Mouse (Mus musculus): ENCODE results near the gene Zfp93.

Zfp93 gene

DNA sequence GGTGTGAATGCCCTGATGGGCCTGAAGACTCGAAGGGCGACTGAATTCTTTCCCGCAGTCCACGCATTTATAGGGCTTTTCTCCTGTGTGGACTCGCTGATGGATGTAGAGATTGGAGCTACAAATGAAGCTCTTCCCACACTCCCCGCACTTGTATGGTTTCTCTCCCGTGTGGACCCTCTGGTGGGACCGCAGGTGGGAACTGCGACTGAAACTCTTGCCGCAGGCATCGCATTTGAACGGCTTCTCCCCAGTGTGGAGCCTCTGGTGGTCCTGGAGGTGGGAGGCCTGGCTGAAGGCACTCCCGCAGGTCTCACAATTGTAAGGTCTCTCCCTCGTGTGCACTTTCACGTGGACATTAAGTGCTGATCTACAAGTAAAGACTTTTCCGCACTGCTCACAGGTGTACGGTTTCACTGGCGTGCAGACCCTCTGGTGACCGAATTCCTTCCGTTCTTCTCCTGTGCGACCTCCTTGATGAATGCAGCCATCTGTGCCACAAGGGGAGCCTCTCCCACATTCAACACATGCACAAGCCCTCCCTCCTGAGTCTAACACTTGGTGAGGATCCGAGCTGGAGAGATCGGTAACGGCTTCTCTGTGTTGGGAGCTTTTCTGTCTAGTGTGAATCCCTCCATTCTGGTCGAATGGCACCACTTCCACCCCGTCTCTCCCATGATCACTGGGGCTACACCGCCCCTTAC lies 21.3 kb downstream of the Zfp93 start:
- DNase-seq: no peak

DNA sequence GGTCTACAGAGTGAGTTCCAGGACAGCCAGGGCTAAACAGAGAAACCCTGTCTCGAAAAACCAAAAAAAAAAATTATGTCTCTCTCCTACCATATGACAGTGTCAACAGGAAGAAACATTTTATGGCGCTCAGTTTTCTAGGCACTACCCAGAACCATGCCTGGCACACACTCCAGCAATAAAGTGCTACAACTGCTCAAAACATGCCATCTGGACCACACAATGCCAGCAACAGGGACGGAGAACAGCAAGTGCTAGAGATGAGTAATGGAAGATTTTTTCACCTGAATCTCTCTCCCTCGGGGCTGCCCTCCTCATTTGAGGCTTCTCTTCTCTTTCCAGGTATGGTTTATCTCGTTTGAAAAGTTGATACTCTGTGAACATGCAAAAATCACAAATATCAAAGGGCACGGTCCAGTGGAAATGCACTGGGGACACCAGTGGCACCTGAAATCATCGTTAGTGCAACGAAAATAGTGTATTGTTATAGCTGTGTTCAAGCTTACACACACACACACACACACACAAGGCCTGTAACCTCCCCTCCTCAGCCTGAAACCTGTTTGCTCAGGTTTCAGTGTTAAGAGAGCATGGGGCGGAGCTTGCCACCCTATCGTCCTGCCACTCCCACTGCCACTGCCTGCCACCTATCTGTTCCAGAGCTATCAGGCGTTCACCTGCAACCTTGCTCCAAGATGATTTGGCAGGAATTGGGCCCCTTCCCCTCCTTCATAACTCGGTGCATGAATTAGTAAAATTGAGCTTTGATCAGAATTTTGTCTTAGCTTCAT lies 23.0 kb downstream of the Zfp93 start:
- DNase-seq: no peak

DNA sequence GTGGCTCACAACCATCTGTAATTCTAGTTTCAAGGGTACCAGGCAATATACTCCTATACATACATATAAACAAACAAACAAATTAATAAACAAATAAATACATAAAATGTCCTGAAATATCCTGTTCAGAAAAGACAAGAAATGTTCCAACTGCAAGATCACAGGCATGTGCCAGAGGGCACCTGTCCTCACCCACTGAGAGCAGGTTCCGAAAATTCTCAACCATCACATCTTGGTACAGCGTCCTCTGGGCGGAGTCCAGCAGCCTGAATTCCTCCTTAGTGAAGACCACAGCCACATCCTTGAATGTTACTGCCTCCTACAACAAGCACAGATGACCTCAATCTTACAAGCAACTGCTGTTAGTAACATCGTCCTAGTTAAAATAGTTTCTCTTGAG lies 24.5 kb downstream of the Zfp93 start:
- no peak for DNase-seq

DNA sequence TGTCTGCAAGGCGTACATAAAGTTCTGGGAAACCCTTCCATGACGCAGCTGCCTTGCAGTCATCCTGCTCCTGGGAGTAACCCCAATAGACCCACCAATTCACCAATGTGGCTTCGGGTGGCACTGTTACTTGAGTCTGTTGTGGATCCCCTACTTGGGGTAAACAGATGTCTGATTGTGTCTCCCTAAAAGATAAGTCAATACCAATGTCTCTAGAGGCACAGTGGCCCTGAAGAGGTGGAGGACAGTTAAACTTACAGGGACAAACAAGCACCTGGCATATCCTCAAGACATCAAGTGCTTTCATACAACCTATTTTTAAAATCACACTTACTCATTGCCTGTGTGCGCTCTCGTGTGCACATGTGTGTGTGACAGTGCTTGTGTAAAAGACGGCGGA lies 25.2 kb downstream of the Zfp93 start:
- no peak for DNase-seq

DNA sequence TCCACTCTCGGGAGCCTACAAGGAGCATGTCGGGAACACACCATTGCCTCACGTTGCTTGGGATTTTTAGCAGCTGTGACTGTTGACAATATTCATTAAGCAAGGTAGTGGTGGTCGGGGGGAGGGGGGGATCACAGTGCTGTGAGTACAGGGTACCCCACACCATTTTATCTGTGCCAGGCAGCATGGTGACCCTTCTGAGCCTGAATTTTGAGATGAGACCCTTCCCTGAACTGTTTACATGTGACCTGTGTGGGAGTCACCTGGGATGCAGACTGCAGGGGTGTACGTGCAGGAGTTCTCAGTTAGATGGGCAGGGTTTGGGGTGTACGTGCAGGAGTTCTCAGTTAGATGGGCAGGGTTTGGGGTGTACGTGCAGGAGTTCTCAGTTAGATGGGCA lies 26.2 kb downstream of the Zfp93 start:
- DNase-seq: no peak

DNA sequence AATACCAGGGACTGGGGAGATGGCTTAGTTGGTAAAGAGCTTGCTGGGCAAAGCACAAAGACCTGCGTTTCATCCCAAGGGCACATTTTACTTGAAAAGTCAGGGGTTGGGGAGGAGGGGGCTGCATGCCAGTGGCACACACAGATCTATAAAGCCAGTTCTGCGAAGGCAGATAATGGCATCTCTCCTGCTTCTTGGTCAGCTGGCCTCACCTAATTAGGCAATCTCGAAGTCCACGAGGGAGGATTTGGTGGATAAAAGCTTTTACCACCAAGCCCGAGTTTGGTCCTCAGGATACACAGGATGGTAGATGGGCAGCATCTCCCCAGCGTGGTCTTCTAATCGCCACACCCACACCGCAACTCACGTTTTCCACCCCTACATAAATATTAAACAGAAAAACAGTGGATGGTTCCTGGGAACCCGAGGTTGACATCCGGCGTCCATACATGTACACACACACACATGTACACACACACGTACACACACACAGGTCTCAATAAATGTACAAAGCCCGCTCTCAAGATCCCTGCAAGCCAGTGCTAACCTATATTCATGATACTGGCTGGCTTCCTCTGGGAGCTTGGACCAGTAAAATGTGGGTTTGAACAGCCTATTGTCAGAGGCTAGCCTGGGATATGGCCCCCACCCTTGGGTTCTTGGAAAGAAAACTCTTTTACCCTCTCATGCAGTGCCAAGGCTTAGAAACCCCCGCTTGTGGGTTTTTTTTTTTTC lies 27.3 kb downstream of the Zfp93 start:
- DNase-seq: no peak

DNA sequence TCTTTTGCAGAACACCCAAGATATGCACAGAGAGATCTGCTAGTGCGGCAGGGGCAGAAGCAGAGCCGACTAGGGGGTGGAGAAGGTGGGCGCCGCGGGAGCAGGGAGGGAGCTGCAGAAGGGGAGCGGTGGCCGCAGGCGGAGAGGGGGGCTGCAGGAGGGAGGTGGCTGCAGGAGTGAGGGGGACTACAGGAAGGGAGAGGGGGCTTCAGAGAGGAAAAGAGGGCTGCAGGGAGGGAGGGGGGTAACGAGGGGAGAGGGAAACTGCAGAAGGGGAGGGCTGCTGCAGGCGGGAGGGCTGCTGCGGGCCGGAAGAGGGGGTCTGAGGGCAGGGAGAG lies 28.4 kb downstream of the Zfp93 start:
- DNase-seq: no peak

DNA sequence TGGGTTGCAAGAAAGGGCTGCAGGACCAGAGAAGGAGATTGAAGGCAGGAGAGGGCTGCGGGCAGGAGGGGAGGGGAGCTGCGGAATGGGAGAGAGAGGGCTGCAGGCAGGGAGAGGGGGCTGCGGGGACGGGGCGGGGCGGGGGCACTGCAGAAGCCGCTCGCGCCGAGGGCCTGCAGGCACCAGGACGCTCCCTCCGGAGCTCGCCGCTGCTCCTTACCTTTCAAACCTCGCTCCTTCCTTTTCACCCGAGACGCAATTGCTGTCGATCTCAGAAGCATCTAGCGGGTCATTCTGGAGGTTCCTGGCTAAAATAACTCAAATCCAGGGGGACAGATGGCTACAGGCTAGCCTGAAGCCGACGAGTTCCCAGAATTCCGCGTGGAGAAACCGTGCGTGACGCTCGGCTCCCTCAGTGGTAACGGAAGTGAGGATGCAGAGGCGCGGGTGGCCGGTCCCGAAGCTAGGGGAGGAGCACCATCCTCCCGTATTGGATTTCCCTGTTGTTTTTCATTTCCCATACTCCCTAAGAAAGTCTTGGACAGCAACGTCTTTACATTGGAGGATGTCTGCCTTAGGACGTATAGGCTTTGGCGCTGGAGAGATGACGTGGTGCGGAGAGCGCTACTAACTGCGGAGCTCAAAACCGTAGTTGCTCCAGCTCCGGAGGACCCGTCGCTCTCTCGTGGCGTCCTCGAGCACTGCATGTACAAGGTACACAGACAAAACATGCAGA lies 28.9 kb downstream of the Zfp93 start:
- peak; percentile 73 to 87 for DNase-seq

DNA sequence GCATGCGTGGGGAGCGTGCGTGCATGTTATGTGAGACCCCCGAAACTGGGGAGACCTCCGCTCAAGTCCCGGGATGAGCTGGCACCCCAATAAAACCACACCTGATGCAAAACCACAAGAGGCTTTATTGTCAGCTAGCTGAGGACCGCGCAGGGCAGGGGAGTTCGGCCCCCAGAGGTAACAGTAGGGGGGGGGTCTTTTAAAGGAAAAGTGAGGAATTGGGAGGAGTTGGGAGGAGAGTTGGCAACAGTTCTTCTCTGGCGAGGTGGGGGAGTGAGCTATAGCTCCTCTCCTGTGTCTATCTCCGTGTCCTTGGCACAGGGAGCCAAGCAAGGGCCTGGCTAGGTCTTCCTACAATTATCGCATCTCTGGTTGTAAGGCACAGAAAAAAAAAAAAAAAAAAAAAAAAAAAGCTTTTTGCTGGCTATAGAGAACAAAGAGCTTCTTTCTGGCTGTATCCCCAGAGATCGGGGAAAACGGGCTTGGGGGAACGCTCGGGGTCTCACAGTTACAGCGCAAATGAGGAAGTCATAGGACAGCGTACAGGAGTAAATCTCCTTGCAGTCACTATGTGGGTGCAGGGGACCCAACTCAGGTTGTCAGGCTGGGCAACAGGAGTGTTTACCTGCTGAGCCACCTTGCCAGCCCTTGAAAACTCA lies 29.7 kb downstream of the Zfp93 start:
- peak in 1 of 2 experiments; percentile 47 for DNase-seq

DNA sequence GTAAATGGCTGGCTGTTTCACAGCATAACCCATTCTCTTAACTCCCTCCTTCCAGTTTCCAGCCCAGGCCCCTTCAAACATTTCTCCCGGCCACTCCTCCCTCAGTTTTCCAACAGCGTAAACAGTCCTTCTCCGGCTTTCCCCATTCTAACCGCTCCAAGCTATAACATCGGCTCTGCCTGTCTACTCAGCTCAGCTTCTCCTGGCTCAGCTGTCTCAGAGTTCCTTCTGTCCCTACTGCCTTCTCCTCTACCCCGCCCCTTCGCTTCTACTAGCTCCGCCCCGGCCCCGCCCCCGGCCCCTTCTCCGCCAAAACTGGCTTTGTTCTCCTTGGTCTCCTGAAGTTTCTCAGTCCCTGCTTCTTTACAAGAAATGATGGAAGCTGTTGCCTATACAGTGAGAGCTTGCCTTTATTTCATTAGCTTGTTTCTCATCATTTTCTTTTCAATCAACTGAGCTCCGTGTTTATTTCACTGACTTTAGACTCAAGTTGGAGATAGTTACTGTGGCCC lies 30.6 kb downstream of the Zfp93 start, which contains the start of gene Zfp61:
Gene Zfp61, minus strand, starts transcription at position 462 of the 512 bp plus-strand sequence.
- peak; percentile 57 to 66 for DNase-seq

DNA sequence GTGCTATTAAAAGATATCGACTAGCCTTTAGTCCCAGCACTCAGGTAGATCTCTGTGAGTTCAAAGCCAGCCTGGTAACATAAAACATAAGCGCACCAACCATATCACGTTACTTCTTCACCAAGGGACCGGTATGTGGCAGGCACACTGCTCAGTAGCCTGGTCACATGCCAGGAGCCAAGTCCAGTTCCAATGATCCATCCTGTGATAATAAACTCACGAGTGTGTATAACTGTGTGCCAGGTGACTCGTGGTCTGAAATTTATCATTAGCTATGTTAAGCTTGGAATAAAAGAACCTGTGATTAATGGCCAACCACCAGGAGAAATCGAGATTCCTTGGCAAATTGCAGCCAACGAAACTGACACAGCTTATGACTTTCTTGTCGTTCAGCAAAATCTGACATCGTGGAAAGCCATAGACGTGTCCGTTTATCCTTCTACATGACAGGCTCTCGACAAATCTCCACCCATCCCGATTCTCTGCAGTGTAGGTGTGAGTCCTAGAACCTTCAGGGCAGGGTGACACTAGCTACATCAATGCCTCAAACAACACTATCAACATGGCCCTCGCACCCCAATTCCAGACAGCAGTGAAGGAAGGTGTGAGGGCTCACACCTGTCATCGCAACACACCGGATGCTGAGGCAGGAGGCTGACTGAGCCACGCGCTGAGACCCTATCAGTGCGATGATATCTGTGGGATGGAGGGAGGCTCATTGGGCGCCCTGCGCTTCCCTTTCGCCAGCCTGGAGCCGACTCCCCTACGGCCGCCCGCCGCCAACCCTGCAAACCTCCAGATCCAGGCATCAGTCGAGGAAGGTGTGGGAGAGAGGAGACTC lies 45.7 kb downstream of the Zfp93 start:
- peak; percentile 46 to 64 for DNase-seq

DNA sequence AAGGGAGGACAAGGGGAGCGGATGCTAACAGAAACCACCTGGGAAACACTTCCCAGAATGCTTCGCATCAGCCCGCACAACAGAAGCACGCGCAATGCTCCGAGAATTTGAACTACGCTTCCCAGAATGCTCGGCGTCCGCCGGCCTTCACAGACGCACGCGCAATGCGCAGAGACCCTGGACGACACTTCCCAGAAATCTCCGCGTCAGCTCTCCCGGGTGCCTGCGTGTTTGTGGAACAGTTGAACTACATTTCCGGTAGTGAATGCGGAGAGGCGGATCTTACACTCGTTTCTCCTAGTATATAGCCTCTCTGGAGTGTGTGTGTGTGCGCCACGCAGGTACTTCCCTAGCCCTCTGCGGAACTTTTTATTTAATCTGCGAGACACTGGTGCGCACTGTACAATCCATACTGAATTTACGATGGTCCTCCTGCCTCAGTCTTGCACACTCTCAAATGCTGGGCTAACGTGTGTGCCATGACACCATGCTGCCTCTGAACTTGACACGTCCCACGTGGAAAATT lies 46.4 kb downstream of the Zfp93 start, which contains the start of gene Zfp94:
Gene Zfp94, minus strand, starts transcription at position 100 of the 526 bp plus-strand sequence.
- DNase-seq: peak; percentile 96 to 98

DNA sequence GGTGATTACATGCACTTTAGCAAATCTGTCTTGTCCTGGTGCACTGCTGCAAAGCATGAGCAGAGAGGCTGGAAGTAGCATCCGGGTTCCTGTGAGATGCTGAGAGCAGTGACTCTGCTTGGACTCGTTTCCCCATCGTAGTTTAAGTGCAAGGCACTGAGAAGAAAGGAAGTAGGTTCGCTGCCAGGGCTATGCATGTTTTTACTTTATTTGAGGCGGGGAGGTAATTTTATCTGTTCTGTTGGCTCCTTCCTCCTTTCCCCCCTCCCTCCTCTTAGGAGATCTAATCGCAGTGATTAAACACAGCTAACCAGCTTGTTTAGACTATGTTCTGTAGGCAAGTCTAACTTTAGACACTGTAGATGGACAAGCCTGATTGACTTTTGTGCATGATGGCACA lies 48.7 kb downstream of the Zfp93 start:
- DNase-seq: no peak

DNA sequence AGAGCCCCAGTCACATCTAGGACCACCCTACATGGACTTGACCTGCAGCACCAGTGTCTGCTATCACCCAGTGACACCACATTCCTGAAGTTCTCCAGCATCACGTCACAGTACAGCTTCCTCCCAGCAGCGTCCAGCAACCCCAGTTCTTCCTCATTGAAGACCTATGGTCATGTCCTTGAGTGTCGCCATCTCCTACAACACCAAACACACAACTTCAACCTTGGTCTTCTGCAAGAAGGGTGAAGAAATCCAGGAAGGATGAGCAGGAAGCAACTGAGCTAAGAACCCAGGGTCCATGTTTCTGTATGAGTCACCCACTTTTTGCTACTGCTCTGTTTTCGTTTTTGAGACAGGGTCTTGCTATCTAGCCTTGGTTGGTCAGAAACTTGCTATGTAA lies 52.4 kb downstream of the Zfp93 start:
- no peak for DNase-seq

DNA sequence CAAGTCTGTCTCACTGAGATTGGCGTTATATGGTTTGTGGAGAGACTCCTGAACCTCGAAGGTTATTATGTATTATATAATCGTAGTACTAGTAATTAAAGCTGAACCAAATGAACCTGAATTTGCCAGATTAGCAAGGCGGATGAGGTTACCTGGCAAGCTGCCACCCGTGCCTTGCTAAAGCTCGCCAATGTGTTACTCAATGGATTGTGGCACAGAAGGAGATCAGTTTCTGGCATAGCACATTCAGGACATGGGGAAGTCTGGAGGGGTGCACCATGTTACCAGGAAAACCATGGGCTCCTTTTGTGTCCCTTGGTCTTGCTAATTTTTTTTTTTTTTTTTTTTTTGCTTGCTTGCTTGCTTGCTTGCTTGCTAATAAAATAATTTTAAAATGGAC lies 55.0 kb downstream of the Zfp93 start:
- peak in 1 of 2 experiments; percentile 23 for DNase-seq

DNA sequence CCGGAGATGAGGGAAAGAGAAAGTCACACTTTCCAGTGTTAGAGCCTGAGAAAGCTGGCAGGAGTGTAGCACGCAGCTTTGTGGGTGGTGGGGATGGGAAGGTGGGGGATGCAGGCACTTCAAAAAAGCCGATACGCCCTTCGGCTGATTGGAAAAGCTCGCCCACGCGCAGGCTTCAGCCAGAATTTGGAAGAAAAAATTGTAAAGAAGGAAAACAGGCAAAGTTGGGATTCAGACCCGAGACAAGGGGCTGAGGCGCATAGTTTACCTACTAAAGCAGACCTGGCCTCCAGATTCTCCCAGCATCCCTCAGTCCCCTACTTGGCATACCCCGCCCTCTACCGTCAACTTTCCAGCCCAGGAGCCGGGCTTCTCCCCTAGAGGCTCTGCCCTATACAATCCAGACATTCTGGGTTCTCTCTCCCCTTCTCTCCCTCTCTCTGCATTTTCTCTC lies 55.5 kb downstream of the Zfp93 start:
- no peak for DNase-seq

DNA sequence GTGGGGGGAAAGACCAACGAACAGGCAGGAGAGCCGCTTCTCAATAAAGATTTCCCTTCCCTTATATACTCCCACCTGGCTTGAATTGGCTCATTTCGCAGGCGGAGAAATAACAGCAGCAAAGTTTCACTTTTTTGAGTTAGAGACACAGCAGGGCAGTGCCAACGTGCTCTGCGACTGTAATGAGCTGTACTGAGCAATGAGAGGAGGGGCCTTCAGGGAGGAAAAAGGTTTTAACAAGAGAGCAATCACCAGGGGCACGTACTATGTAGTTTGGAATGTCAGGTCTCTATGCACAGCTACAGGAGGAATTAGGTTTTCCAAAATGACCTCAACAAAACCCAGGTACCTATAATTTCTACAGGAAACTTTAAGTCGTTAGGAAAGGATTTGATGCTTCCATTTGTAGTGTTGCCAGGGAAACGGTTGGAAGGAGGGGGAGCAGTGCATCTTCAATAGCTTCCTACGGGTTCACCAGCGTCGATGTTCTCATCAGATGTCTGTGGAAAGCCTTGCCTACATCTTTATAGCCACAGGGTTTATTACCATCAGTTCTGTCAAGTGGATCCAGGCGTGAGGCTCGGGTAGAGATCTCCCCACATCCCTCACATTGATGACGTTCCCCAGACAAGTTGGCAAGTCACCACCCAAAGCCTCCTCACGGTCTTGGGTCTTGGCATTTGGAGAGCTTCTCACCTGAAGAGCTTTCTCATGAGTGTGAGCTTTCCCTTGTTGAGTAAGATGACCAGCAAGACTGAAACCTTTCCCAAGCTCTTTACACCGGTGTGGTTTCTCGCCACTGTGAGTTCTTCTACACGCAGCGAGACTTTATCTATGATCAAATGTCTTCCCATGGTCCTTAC lies 56.3 kb downstream of the Zfp93 start:
- no peak for DNase-seq
